Mouse (Mus musculus): Measurements from ENCODE around the gene Naa35.

Gene Naa35

GRCm38 (mm10) chr13:59584947-59585647, at the start of gene Naa35, which contains the start of gene Agtpbp1:
TSS of gene Naa35 (plus strand) at chr13:59585259.
TSS of gene Agtpbp1 (minus strand) at chr13:59585227.
- in situ Hi-C loops (cut with MboI): no loop called here

- in situ Hi-C loops (cut with MboI): loop anchor here (10.0 kb wide), 1 partner anchor 189 kb away; no protein-coding TSS in a partner anchor
Observed at GRCm38 (mm10) chr13:59535746-59536145, 49.3 kb upstream of the Naa35 start.

- in situ Hi-C loops (cut with MboI): loop anchor here (10.0 kb wide), 1 partner anchor 188 kb away; no protein-coding TSS in a partner anchor
Observed at GRCm38 (mm10) chr13:59536631-59537030, 48.4 kb upstream of the Naa35 start.

GRCm38 (mm10) chr13:59538661-59539060, 46.4 kb upstream of the Naa35 start:
- in situ Hi-C loops (cut with MboI): loop anchor here (10.0 kb wide), 1 partner anchor 186 kb away; no protein-coding TSS in a partner anchor

GRCm38 (mm10) chr13:59540030-59540429, 45.0 kb upstream of the Naa35 start:
- in situ Hi-C loops (cut with MboI): no loop called here

GRCm38 (mm10) chr13:59542411-59542810, 42.6 kb upstream of the Naa35 start:
- in situ Hi-C loops (cut with MboI): no loop called here

- in situ Hi-C loops (cut with MboI): no loop called here
Observed at GRCm38 (mm10) chr13:59547091-59547490, 38.0 kb upstream of the Naa35 start.

GRCm38 (mm10) chr13:59547716-59548115, 37.3 kb upstream of the Naa35 start:
- in situ Hi-C loops (cut with MboI): no loop called here

GRCm38 (mm10) chr13:59549318-59549798, 35.7 kb upstream of the Naa35 start:
- in situ Hi-C loops (cut with MboI): no loop called here

- in situ Hi-C loops (cut with MboI): no loop called here
Observed at GRCm38 (mm10) chr13:59552286-59552685, 32.8 kb upstream of the Naa35 start.

- in situ Hi-C loops (cut with MboI): no loop called here
Observed at GRCm38 (mm10) chr13:59552751-59553150, 32.3 kb upstream of the Naa35 start.

GRCm38 (mm10) chr13:59554772-59555505, 30.1 kb upstream of the Naa35 start:
- in situ Hi-C loops (cut with MboI): no loop called here

- in situ Hi-C loops (cut with MboI): no loop called here
Observed at GRCm38 (mm10) chr13:59555613-59556192, 29.4 kb upstream of the Naa35 start.

- in situ Hi-C loops (cut with MboI): no loop called here
Observed at GRCm38 (mm10) chr13:59556670-59557069, 28.4 kb upstream of the Naa35 start.

- in situ Hi-C loops (cut with MboI): no loop called here
Observed at GRCm38 (mm10) chr13:59557185-59557985, 27.7 kb upstream of the Naa35 start.

GRCm38 (mm10) chr13:59558776-59559175, 26.3 kb upstream of the Naa35 start:
- in situ Hi-C loops (cut with MboI): no loop called here

- in situ Hi-C loops (cut with MboI): no loop called here
Observed at GRCm38 (mm10) chr13:59562471-59562870, 22.6 kb upstream of the Naa35 start.

GRCm38 (mm10) chr13:59564505-59564904, 20.6 kb upstream of the Naa35 start:
- in situ Hi-C loops (cut with MboI): no loop called here

- in situ Hi-C loops (cut with MboI): no loop called here
Observed at GRCm38 (mm10) chr13:59564923-59565322, 20.1 kb upstream of the Naa35 start.

GRCm38 (mm10) chr13:59565945-59566520, 19.0 kb upstream of the Naa35 start:
- in situ Hi-C loops (cut with MboI): no loop called here

GRCm38 (mm10) chr13:59571107-59571506, 14.0 kb upstream of the Naa35 start:
- in situ Hi-C loops (cut with MboI): no loop called here

All from mature B cell (primary cell).